Mouse (Mus musculus) embryonic facial prominence, embryonic 13.5 days (tissue): ENCODE measurements around the gene Slc7a5. TPM values are rescaled to one million over a fixed set of nuclear protein-coding genes. Genes with fewer than 3 reads are reported as not detected.

Experiments
- ATAC-seq: fragments of 200-750 bp; cut with Nextera tagmentation; 2 replicates; pipeline ENCODE4 v1.8.0; 2017; ENCODE audit warnings: low read depth; ENCODE audit not compliant: insufficient number of reproducible peaks, insufficient read depth, low FRiP score, low TSS enrichment
- H3K27ac ChIP-seq: fragments of 300-500 bp; sonication (generic); 2 replicates; pipeline ENCODE4 v1.5.1; 2015; ENCODE audit warnings: moderate library complexity, mild to moderate bottlenecking, inconsistent platforms
- H3K27me3 ChIP-seq: fragments of 300-500 bp; sonication (generic); 2 replicates; pipeline ENCODE4 v1.6.1; 2015; ENCODE audit warnings: mild to moderate bottlenecking, inconsistent platforms
- H3K36me3 ChIP-seq: fragments of 300-500 bp; sonication (generic); 2 replicates; pipeline ENCODE4 v1.6.1; 2015; ENCODE audit warnings: mild to moderate bottlenecking, inconsistent platforms
- H3K4me1 ChIP-seq: fragments of 300-500 bp; sonication (generic); 2 replicates; pipeline ENCODE4 v1.6.1; 2015; ENCODE audit warnings: inconsistent platforms
- H3K4me2 ChIP-seq: fragments of 300-500 bp; sonication (generic); 2 replicates; pipeline ENCODE4 v1.6.1; 2015; ENCODE audit warnings: moderate library complexity, mild to moderate bottlenecking, inconsistent platforms
- H3K4me3 ChIP-seq: fragments of 300-500 bp; sonication (generic); 2 replicates; pipeline ENCODE4 v1.5.1; 2015; ENCODE audit warnings: mild to moderate bottlenecking, inconsistent platforms
- H3K9ac ChIP-seq: fragments of 300-500 bp; sonication (generic); 2 replicates; pipeline ENCODE4 v1.6.1; 2015; ENCODE audit warnings: mild to moderate bottlenecking, inconsistent platforms
- H3K9me3 ChIP-seq: fragments of 300-500 bp; sonication (generic); 2 replicates; pipeline ENCODE4 v1.6.1; 2016; ENCODE audit warnings: inconsistent platforms
- WGBS: fragments of 180-500 bp; shearing (Covaris S2); methylation state at CpG from one replicate; pipeline ENCODE4 v1.1.7; 2015; ENCODE audit warnings: mixed read lengths; 5-methylcytosine and 5-hydroxymethylcytosine counted together
- polyA plus RNA-seq: library from polyadenylated mRNA; unstranded; fragments of >200 nt; fragmentation: Nextera tagmentation; extraction: Ambion mirVana; gene quantifications from 2 replicates; pipeline ENCODE4 v1.2.1, GENCODE M21; 2015

The Slc7a5 gene
- polyA plus RNA-seq, 1 experiment from 2014 or later, result 18.3 TPM

DNA sequence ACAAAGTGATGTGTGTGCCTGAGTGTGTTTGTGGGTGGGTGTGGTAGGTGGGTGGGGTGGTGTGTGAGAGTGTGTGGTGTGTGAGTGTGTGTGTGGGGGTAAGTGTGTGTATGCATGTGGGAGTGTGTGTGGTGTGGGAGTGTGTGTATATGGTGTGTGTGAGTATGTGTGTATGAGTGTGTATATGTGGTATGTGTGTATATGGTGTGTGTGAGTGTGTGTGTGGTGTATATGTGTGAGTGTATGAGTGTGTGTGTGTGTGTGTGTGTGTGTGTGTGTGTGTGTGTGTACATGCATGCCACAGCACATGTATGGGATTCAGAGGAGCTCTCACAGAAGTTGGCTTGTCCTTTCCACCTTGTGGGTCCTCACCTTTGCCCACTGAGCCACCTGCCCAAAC lies 60.7 kb downstream of the Slc7a5 start:
- H3K36me3 ChIP-seq, result no peaks in the 10 kb centered on the region
- peaks cover 3% of the 10 kb centered on the region; the same call in 1 of the 2 replicates for H3K27me3 ChIP-seq

GRCm38 (mm10) chr8:121844765-121845164 lies 62.7 kb downstream of the Slc7a5 start:
- Histone ChIP-seq H3K27ac (no peak overlapping the region), H3K4me1 (no peaks in the 10 kb centered on the region; the same call in 1 of the 2 replicates), H3K27me3 (no peaks in the 10 kb centered on the region), H3K4me3 (no peak overlapping the region), H3K9me3 (no peaks in the 10 kb centered on the region), H3K4me2 (no peak overlapping the region), H3K36me3 (no peaks in the 10 kb centered on the region), H3K9ac (no peak overlapping the region)
- no peak for ATAC-seq
- 47% methylated on average over 7 of the region's 7 CpGs for WGBS

More for the DNA sequence above, 60.7 kb downstream of the Slc7a5 start:
- H3K4me1 ChIP-seq, result peaks cover 14% of the 10 kb centered on the region
- no peak overlapping the region for H3K4me3 ChIP-seq
- no peaks in the 10 kb centered on the region for H3K9me3 ChIP-seq
- ATAC-seq, result no peak
- H3K9ac ChIP-seq, result no peak overlapping the region
- H3K27ac ChIP-seq, result no peak overlapping the region
- no peak overlapping the region for H3K4me2 ChIP-seq

- Histone ChIP-seq H3K4me2 (no peak overlapping the region), H3K27me3 (no peaks in the 10 kb centered on the region), H3K4me1 (no peaks in the 10 kb centered on the region), H3K36me3 (no peaks in the 10 kb centered on the region), H3K4me3 (no peak overlapping the region), H3K9me3 (no peaks in the 10 kb centered on the region), H3K9ac (no peak overlapping the region), H3K27ac (no peak overlapping the region)
- ATAC-seq, result no peak
- 85% methylated on average over 3 of the region's 3 CpGs for WGBS
Observed at GRCm38 (mm10) chr8:121843184-121843733, 64.2 kb downstream of the Slc7a5 start.

GRCm38 (mm10) chr8:121842064-121842955 lies 65.2 kb downstream of the Slc7a5 start:
- Histone ChIP-seq H3K9ac (no peak overlapping the region), H3K4me1 (no peaks in the 10 kb centered on the region), H3K4me3 (no peak overlapping the region), H3K36me3 (no peaks in the 10 kb centered on the region), H3K27ac (no peak overlapping the region), H3K9me3 (no peaks in the 10 kb centered on the region), H3K4me2 (no peak overlapping the region), H3K27me3 (no peaks in the 10 kb centered on the region)
- no peak for ATAC-seq
- WGBS, result 87% methylated on average over 8 of the region's 8 CpGs

DNA sequence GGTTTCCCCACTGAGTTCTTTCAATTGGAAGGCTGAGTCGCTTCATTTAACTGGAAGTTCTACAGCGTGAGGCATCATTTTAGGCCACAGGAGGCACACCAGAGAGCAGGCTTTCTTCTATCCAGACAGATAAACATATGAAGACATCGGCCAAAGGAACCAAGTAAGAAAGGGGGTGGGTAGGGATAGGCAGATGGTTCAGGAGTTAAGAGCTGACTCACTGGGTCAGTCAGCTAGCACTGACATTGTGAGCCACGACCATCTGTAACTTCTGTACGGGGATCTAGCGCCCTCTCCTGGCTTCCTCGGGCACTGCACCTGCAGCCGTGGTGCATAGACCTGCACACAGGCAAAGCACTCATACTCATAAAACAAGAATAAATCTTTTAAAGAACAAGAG lies 66.3 kb downstream of the Slc7a5 start:
- no peaks in the 10 kb centered on the region for H3K27me3 ChIP-seq
- H3K4me1 ChIP-seq, result no peaks in the 10 kb centered on the region
- no peak overlapping the region for H3K4me3 ChIP-seq
- H3K27ac ChIP-seq, result no peak overlapping the region
- ATAC-seq, result no peak
- 50% methylated on average over 8 of the region's 8 CpGs for WGBS
- H3K36me3 ChIP-seq, result no peaks in the 10 kb centered on the region
- H3K9ac ChIP-seq, result no peak overlapping the region
- H3K9me3 ChIP-seq, result no peaks in the 10 kb centered on the region
- no peak overlapping the region for H3K4me2 ChIP-seq

DNA sequence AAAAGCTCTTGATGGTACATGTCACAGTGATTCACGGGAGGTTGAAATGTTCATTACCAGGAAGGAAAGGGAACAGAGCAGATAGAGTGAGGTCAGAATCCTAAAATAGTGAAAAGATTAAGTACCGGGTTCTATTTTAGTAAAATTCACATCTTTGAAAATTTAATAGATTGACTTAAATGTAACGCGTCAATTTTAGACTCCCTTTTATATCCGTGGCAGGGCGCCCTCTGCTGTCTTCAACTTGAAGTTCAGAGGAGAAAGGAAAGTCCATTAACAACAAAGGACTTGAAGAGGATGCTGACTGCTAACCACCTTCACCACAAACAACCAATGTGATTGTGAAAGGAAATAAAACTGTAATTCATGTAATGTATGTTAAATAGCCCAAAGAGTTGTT lies 75.0 kb downstream of the Slc7a5 start:
- Histone ChIP-seq H3K4me3 (no peak overlapping the region), H3K36me3 (no peaks in the 10 kb centered on the region), H3K9me3 (no peaks in the 10 kb centered on the region), H3K27me3 (no peaks in the 10 kb centered on the region), H3K27ac (no peak overlapping the region), H3K9ac (no peak overlapping the region), H3K4me1 (peaks cover 19% of the 10 kb centered on the region), H3K4me2 (no peak overlapping the region)
- 17% methylated on average over 6 of the region's 6 CpGs for WGBS
- no peak for ATAC-seq

DNA sequence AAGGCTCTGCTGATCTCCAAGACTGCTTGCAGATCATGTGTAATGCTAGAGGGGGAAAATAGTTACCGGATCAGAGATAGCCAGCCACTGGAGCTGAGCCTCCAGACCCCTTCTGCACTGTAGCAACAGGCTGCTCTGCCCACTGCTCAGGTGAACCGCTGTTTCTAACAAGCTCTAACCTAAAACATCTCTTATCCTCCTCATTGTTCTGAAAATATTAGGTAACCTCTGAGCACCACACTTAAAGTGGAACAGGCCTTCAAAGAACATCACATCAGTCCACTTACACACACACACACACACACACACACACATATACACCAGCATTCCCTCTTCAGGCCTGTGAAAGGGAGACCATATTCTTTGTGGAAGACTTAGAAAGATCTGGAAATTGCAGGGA lies 75.4 kb downstream of the Slc7a5 start:
- Histone ChIP-seq H3K4me3 (no peak overlapping the region), H3K27me3 (no peaks in the 10 kb centered on the region), H3K9ac (no peak overlapping the region), H3K27ac (no peak overlapping the region), H3K36me3 (no peaks in the 10 kb centered on the region), H3K4me1 (peaks cover 19% of the 10 kb centered on the region), H3K4me2 (no peak overlapping the region), H3K9me3 (no peaks in the 10 kb centered on the region)
- ATAC-seq, result no peak
- WGBS, result 76% methylated on average over 2 of the region's 2 CpGs

Other genes starting within 250 kb of the Slc7a5 start
- gene Jph3, start 178.1 kb downstream of the Slc7a5 start, polyA plus RNA-seq, result 2.0 and 2.4 TPM in 2 replicates
- gene Klhdc4, start 78.1 kb downstream of the Slc7a5 start, polyA plus RNA-seq, result 36.8 and 41.2 TPM in 2 replicates
- gene Car5a, start 37.2 kb upstream of the Slc7a5 start, polyA plus RNA-seq, result not detected in 2 replicates
- gene Banp, start 42.1 kb upstream of the Slc7a5 start, polyA plus RNA-seq, result 42.6 and 49.4 TPM in 2 replicates